Mouse (Mus musculus) ES-Bruce4 (cell line): ENCODE measurements around the gene Lrrc25. TPM values are rescaled to one million over a fixed set of nuclear protein-coding genes. Genes with fewer than 3 reads are reported as not detected.

Source experiments
- H3K27ac ChIP-seq: 2 replicates; pipeline ENCODE4 v1.5.1; 2012; ENCODE audit warnings: low read length, inconsistent platforms; ENCODE audit not compliant: insufficient read depth
- H3K27me3 ChIP-seq: 2 replicates; pipeline ENCODE4 v1.6.1; 2012; ENCODE audit warnings: mild to moderate bottlenecking, low read length, inconsistent platforms; ENCODE audit not compliant: control insufficient read depth, poor library complexity, insufficient read depth, severe bottlenecking
- H3K36me3 ChIP-seq: 2 replicates; pipeline ENCODE4 v1.6.1; 2012; ENCODE audit warnings: inconsistent platforms, mild to moderate bottlenecking, low read length, moderate library complexity; ENCODE audit not compliant: control insufficient read depth, poor library complexity, insufficient read depth, severe bottlenecking
- H3K4me1 ChIP-seq: one replicate; pipeline ENCODE4 v1.8.1; 2011; ENCODE audit warnings: low read length; ENCODE audit not compliant: control insufficient read depth, insufficient read depth
- H3K4me3 ChIP-seq: 2 replicates; pipeline ENCODE4 v1.5.1; 2011; ENCODE audit warnings: low read depth, mild to moderate bottlenecking, low read length
- H3K9ac ChIP-seq: 2 replicates; pipeline ENCODE4 v1.6.1; 2012; ENCODE audit warnings: low read depth, mild to moderate bottlenecking, inconsistent platforms; ENCODE audit not compliant: poor library complexity, severe bottlenecking
- H3K9me3 ChIP-seq: replicated peaks from 2 replicates; pipeline ENCODE4 v1.6.1; 2012; ENCODE audit warnings: mild to moderate bottlenecking, low read length, inconsistent platforms; ENCODE audit not compliant: control insufficient read depth, poor library complexity, insufficient read depth, severe bottlenecking
- CTCF ChIP-seq: IDR thresholded peaks from one replicate; pipeline ENCODE4 v1.8.1; 2011; ENCODE audit warnings: low read depth, low read length
- EP300 ChIP-seq: IDR thresholded peaks from 2 replicates; pipeline ENCODE4 v1.6.1; 2011; ENCODE audit warnings: low read depth, low read length; ENCODE audit not compliant: insufficient read depth
- POLR2A ChIP-seq: IDR thresholded peaks from one replicate; pipeline ENCODE4 v1.8.1; 2011; ENCODE audit warnings: low read length; ENCODE audit not compliant: insufficient read depth
- polyA plus RNA-seq: library from polyadenylated mRNA; stranded (reverse); fragments of >200 nt; gene quantifications from 2 replicates; pipeline ENCODE4 v1.2.4, GENCODE M21; 2011; ENCODE audit warnings: low read depth; ENCODE audit not compliant: missing spikeins, insufficient read depth, insufficient read length

Lrrc25 gene
- polyA plus RNA-seq, 1 experiment, result not detected

DNA sequence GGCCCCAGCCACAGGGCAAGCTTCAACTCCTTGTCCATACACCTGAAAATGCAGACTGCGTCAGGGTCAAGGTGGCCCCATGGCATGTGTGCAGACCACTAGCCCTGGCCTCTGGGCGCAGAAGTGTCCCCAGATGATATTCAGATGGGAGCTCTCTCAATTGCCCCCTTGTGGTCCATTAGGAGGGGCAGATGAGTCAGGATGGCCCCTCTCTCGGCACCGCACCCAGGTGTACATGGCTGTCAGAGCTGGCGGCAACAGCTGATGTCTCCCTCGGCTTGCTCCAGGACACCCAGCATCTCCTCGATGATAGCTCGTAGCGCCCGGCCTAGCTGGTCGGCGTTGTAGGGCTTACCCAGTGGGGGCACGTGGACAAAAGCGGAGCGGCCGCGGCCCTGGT lies 34.4 kb downstream of the Lrrc25 start:
- peak overlapping the region; percentile 73 for H3K27ac ChIP-seq
- no peaks in the 10 kb centered on the region for H3K9me3 ChIP-seq
- H3K36me3 ChIP-seq, result peaks cover 21% of the 10 kb centered on the region
- H3K27me3 ChIP-seq, result no peaks in the 10 kb centered on the region
- no peak overlapping the region for H3K4me3 ChIP-seq
- H3K4me1 ChIP-seq, result peaks cover 27% of the 10 kb centered on the region
- TF ChIP-seq EP300 (no peak), CTCF (no peak), POLR2A (no peak)
- H3K9ac ChIP-seq, result peak overlapping the region; percentile 65

DNA sequence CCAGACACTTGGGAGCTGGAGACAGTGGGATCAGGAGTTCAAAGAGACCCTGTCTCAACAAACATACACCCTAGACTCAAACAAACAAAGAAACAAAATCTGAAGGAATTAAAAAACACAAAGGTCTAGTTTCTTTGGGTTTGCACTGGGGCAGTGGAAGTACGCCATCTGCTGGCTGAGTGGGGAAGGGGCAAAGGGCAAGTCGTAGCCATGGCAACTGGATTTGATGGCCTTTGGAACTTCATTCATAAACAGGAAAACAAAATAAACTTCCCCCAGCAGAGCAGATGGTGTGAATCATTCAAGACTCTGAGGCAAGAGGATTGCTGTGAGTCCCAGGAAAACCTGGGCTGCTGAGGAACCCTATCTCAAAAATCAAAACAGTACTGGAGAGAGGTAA lies 37.3 kb downstream of the Lrrc25 start:
- H3K36me3 ChIP-seq, result peaks cover 32% of the 10 kb centered on the region

DNA sequence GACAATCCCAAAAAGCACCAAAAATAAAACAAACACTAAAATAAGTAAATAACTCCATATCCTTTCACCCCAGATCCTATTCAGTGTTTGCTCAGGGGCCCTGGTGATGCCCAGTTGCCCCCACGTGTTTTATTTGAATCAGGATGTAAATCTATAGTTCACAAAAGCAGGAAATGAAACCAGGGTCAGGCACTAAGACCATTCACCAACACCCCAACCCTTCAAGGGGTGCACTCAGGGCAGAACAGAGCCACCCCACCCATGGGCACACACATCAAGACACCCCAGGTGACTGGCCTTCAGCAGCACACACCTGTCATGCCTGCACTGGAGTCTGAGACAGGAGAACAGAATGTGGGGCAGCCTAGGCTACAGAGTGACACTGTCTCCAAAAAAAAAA lies 38.2 kb downstream of the Lrrc25 start:
- Histone ChIP-seq H3K9ac (no peak overlapping the region), H3K27me3 (no peaks in the 10 kb centered on the region), H3K9me3 (no peaks in the 10 kb centered on the region), H3K36me3 (peaks cover 32% of the 10 kb centered on the region), H3K4me1 (peaks cover 9% of the 10 kb centered on the region), H3K27ac (no peak overlapping the region), H3K4me3 (no peak overlapping the region)
- TF ChIP-seq POLR2A, result no peak
- TF ChIP-seq EP300, result no peak
- no peak for TF ChIP-seq CTCF

More for the DNA sequence above, 37.3 kb downstream of the Lrrc25 start:
- TF ChIP-seq CTCF (peak; percentile 94), POLR2A (no peak), EP300 (no peak)
- no peaks in the 10 kb centered on the region for H3K9me3 ChIP-seq
- H3K27me3 ChIP-seq, result no peaks in the 10 kb centered on the region
- H3K4me3 ChIP-seq, result no peak overlapping the region
- H3K27ac ChIP-seq, result no peak overlapping the region
- H3K9ac ChIP-seq, result no peak overlapping the region
- H3K4me1 ChIP-seq, result peaks cover 13% of the 10 kb centered on the region

DNA sequence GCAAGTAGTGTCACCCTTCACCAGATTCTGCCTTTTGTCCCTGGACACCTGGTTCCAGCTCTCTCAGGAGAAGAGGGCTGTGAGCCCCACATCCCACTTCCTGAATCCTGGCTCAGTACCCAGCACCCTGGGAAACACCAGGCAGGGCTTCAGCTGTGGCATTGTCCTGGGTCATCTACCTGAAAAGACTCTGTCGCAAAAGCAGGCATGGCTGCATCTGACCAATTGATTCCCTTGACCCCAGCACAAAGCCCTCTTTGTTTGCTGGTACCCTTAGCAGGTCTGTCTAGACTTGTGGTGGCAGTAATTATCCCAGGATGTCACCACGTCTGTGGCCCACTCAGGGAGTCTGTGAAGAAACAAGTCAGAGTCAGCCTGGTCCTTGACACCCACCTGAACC lies 39.5 kb downstream of the Lrrc25 start:
- no peak overlapping the region for H3K27ac ChIP-seq
- H3K36me3 ChIP-seq, result peaks cover 26% of the 10 kb centered on the region

DNA sequence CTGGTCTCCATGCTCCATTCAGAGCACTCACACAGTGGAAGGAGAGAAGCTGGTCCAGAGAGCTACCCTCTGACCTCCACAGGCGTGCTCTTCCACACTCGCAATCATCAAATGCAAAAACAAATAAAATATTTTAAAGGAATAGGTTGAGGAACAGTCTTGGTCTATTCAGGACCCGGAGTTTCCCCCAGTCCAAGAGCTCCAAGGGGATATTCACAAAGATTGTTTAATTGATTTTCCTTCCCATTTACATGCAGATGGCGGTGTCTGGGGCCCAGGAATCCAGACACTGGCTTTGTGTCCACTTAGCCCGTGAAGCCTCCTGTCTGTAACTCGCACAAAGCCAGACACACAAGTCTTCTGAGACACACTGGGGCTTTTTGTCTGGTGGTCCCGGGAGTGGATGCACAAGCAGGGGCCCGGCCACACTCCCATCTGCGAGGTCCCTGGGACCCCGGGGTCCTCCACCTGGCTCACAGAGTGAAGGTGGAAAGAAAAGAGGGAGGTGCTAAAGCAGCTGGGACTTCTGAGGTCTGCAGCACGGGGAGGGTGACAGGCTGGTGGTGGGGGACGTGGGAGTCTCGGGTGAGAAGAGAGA lies 40.3 kb downstream of the Lrrc25 start:
- no peak for TF ChIP-seq POLR2A
- Histone ChIP-seq H3K27ac (peak overlapping the region; percentile 36), H3K4me1 (peaks cover 3% of the 10 kb centered on the region), H3K27me3 (no peaks in the 10 kb centered on the region), H3K9me3 (no peaks in the 10 kb centered on the region), H3K4me3 (no peak overlapping the region), H3K36me3 (peaks cover 23% of the 10 kb centered on the region), H3K9ac (peak overlapping the region; percentile 40; the same call in 1 of the 2 replicates)

More for the DNA sequence above, 39.5 kb downstream of the Lrrc25 start:
- H3K9me3 ChIP-seq, result no peaks in the 10 kb centered on the region
- H3K9ac ChIP-seq, result no peak overlapping the region
- peaks cover 5% of the 10 kb centered on the region for H3K4me1 ChIP-seq
- no peak overlapping the region for H3K4me3 ChIP-seq
- no peak for TF ChIP-seq POLR2A
- no peak for TF ChIP-seq CTCF
- no peak for TF ChIP-seq EP300
- H3K27me3 ChIP-seq, result no peaks in the 10 kb centered on the region

DNA sequence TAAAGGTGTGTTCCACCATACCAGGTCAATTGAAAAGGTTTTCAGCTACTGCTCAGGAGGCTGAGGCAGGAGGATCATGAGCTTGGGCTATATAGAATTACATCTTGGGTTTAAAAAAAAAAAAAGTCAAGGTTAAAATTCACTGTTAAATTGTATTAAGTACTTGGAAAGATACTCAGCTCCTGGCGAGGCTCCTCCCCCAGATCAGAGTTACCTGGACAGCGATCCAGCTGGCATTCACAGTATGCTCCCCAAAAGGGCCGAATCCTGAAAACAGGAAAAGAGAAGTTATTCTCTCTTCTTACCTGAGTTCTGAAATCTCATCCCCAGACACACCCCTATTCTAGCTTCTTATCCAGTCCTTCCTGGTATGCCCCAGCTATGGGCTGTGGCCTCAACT lies 41.3 kb downstream of the Lrrc25 start:
- Histone ChIP-seq H3K36me3 (peaks cover 21% of the 10 kb centered on the region), H3K27ac (no peak overlapping the region), H3K9me3 (no peaks in the 10 kb centered on the region), H3K9ac (no peak overlapping the region), H3K4me1 (peaks cover 2% of the 10 kb centered on the region), H3K4me3 (no peak overlapping the region), H3K27me3 (no peaks in the 10 kb centered on the region)
- TF ChIP-seq CTCF, result no peak
- TF ChIP-seq POLR2A, result no peak
- TF ChIP-seq EP300, result no peak
